Mouse (Mus musculus): Measurements from ENCODE around the gene Comt. TPM values are rescaled to one million over a fixed set of nuclear protein-coding genes. Genes with fewer than 3 reads are reported as not detected.
A peak's percentile ranks its signal among the peaks of the same experiment; 100 is the strongest.

The Comt gene
- polyA plus RNA-seq (2015; fragmentation: Nextera tagmentation; extraction: Ambion mirVana), result 109 and 110 TPM in 2 replicates

- Histone ChIP-seq H3K4me2 (ENCODE audit: low read depth, low read length) (peak within 1 kb of the TSS; percentile 74), H3K9ac (ENCODE audit: low read depth, low read length) (peak within 1 kb of the TSS; percentile 80), H3K4me3 (ENCODE audit: low read length) (peak within 1 kb of the TSS; percentile 61), H3K27me3 (replicated peaks; ENCODE audit: control insufficient read depth, insufficient read depth, low read length) (no peaks in the 10 kb centered on the region), H3K36me3 (ENCODE audit: control insufficient read depth, insufficient read depth, low read length) (no peaks in the 10 kb centered on the region), H3K9me3 (ENCODE audit: control insufficient read depth, low read length) (no peaks in the 10 kb centered on the region), H3K27ac (ENCODE audit: low read length) (peak within 1 kb of the TSS; percentile 34), H3K4me1 (ENCODE audit: control insufficient read depth, insufficient read depth, low read length) (peaks cover 30% of the 10 kb centered on the region; the same call in 1 of the 2 replicates)
- no peak for ATAC-seq
- 52% methylated on average over 5 of the region's 5 CpGs for WGBS
These were observed at the start of gene Comt for GRCm38 (mm10) chr16:18426802-18427280. TSS of gene Comt (minus strand) at chr16:18426852.

- H3K4me3 ChIP-seq (ENCODE audit: low read length), result no peak overlapping the region
- no peak overlapping the region for H3K4me2 ChIP-seq (ENCODE audit: low read depth, low read length)
- H3K9me3 ChIP-seq (ENCODE audit: control insufficient read depth, low read length), result no peaks in the 10 kb centered on the region
- no peak for ATAC-seq
- no peaks in the 10 kb centered on the region for H3K27me3 ChIP-seq (replicated peaks; ENCODE audit: control insufficient read depth, insufficient read depth, low read length)
- H3K36me3 ChIP-seq (ENCODE audit: control insufficient read depth, insufficient read depth, low read length), result peaks cover 5% of the 10 kb centered on the region; the same call in 1 of the 2 replicates
- H3K27ac ChIP-seq (ENCODE audit: low read length), result no peak overlapping the region
- 88% methylated on average over 2 of the region's 2 CpGs for WGBS
- no peaks in the 10 kb centered on the region for H3K4me1 ChIP-seq (ENCODE audit: control insufficient read depth, insufficient read depth, low read length)
- H3K9ac ChIP-seq (ENCODE audit: low read depth, low read length), result no peak overlapping the region
These were observed 47.4 kb upstream of the Comt start for GRCm38 (mm10) chr16:18474021-18474420.

GRCm38 (mm10) chr16:18472976-18473375, 46.3 kb upstream of the Comt start:
- H3K9ac ChIP-seq (ENCODE audit: low read depth, low read length), result no peak overlapping the region
- H3K4me1 ChIP-seq (ENCODE audit: control insufficient read depth, insufficient read depth, low read length), result no peaks in the 10 kb centered on the region
- H3K9me3 ChIP-seq (ENCODE audit: control insufficient read depth, low read length), result no peaks in the 10 kb centered on the region
- H3K27me3 ChIP-seq (replicated peaks; ENCODE audit: control insufficient read depth, insufficient read depth, low read length), result no peaks in the 10 kb centered on the region
- ATAC-seq, result peak; percentile 75
- peaks cover 7% of the 10 kb centered on the region; the same call in 1 of the 2 replicates for H3K36me3 ChIP-seq (ENCODE audit: control insufficient read depth, insufficient read depth, low read length)
- H3K27ac ChIP-seq (ENCODE audit: low read length), result no peak overlapping the region
- 86% methylated on average over 8 of the region's 8 CpGs for WGBS
- H3K4me3 ChIP-seq (ENCODE audit: low read length), result no peak overlapping the region
- no peak overlapping the region for H3K4me2 ChIP-seq (ENCODE audit: low read depth, low read length)

GRCm38 (mm10) chr16:18472416-18472815, 45.8 kb upstream of the Comt start:
- WGBS, result 86% methylated on average over 4 of the region's 4 CpGs
- H3K9ac ChIP-seq (ENCODE audit: low read depth, low read length), result no peak overlapping the region
- H3K4me3 ChIP-seq (ENCODE audit: low read length), result no peak overlapping the region
- H3K27me3 ChIP-seq (replicated peaks; ENCODE audit: control insufficient read depth, insufficient read depth, low read length), result no peaks in the 10 kb centered on the region
- H3K36me3 ChIP-seq (ENCODE audit: control insufficient read depth, insufficient read depth, low read length), result peaks cover 7% of the 10 kb centered on the region; the same call in 1 of the 2 replicates
- no peak overlapping the region for H3K27ac ChIP-seq (ENCODE audit: low read length)
- 0 out of 2 replicates have a peak, but pooled peaks have one; percentile 3 for ATAC-seq
- H3K9me3 ChIP-seq (ENCODE audit: control insufficient read depth, low read length), result no peaks in the 10 kb centered on the region
- no peaks in the 10 kb centered on the region for H3K4me1 ChIP-seq (ENCODE audit: control insufficient read depth, insufficient read depth, low read length)
- H3K4me2 ChIP-seq (ENCODE audit: low read depth, low read length), result no peak overlapping the region

DNA sequence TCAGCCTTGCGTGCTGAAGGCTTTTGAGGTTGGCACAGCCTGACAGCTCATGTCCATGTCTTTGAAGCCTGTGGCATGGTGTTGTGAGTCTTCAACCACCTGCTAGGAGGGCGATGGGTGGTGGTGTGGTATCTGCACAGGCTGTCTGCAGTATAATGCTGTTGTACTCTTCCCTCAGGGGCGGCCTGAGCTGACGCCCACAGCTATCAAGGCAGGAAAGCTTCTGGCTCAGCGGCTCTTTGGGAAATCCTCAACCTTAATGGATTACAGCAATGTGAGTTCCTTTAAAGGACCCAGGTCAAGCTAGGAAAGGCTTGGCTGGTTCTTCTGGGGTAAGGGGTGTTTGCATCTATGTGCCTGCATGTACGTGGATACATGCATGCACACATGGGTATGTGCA, 45.3 kb upstream of the Comt start:
- Histone ChIP-seq H3K9me3 (ENCODE audit: control insufficient read depth, low read length) (no peaks in the 10 kb centered on the region), H3K27me3 (replicated peaks; ENCODE audit: control insufficient read depth, insufficient read depth, low read length) (no peaks in the 10 kb centered on the region), H3K36me3 (ENCODE audit: control insufficient read depth, insufficient read depth, low read length) (peaks cover 7% of the 10 kb centered on the region; the same call in 1 of the 2 replicates), H3K27ac (ENCODE audit: low read length) (no peak overlapping the region), H3K9ac (ENCODE audit: low read depth, low read length) (no peak overlapping the region), H3K4me3 (ENCODE audit: low read length) (no peak overlapping the region), H3K4me2 (ENCODE audit: low read depth, low read length) (no peak overlapping the region), H3K4me1 (ENCODE audit: control insufficient read depth, insufficient read depth, low read length) (no peaks in the 10 kb centered on the region)
- 85% methylated on average over 6 of the region's 6 CpGs for WGBS
- no peak for ATAC-seq

DNA sequence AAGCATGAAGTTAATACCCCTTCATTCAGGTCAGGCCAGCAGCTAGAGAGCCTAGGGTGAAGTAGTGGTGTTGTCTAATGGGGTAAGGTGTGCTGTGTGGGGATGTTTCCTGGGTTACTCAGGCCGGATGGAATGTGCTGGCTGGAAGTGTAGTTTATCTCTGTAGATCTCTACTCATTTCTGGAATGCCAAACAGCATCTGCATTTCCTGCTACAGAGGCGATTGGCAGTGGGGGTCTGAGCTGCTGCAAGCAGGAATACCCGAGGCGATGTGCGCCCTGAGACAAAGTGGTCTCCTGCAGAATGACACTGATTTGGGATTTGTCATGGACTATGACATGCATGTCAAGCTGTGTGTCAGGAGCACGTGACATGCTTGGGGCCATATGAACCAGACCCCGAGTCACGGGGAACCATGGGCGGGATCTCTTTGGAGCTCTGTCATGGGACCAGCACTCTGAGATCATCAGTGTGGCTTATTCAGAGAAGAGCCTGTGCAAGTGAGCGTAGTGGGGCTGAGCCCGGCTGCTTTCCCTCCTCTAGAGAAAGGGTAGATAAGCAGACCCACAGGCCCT, 44.8 kb upstream of the Comt start:
- H3K9me3 ChIP-seq (ENCODE audit: control insufficient read depth, low read length), result no peaks in the 10 kb centered on the region
- no peaks in the 10 kb centered on the region for H3K4me1 ChIP-seq (ENCODE audit: control insufficient read depth, insufficient read depth, low read length)
- no peak overlapping the region for H3K27ac ChIP-seq (ENCODE audit: low read length)
- no peak overlapping the region for H3K4me3 ChIP-seq (ENCODE audit: low read length)
- 63% methylated on average over 11 of the region's 11 CpGs for WGBS
- H3K9ac ChIP-seq (ENCODE audit: low read depth, low read length), result no peak overlapping the region
- ATAC-seq, result no peak
- H3K4me2 ChIP-seq (ENCODE audit: low read depth, low read length), result no peak overlapping the region
- H3K27me3 ChIP-seq (replicated peaks; ENCODE audit: control insufficient read depth, insufficient read depth, low read length), result no peaks in the 10 kb centered on the region
- H3K36me3 ChIP-seq (ENCODE audit: control insufficient read depth, insufficient read depth, low read length), result peaks cover 7% of the 10 kb centered on the region; the same call in 1 of the 2 replicates

DNA sequence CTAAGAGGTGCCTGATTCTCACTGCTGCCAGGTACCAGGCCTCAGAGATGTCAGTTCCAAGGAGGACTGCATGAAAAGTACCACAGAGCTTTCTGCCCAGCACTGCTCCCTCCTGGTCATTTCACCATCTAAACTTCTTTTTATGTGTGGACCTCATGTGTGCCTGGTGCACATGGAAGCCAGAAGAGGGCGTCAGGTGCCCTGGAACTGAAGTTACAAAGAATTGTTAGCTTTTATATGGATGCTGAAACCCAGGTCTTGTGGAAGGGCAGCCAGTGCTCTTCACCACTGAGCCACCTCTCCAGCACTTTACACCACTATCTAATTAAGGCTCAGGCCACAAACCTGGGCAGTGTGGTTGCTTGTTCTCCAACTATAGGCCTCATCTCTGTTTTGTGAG, 44.2 kb upstream of the Comt start:
- H3K27me3 ChIP-seq (replicated peaks; ENCODE audit: control insufficient read depth, insufficient read depth, low read length), result no peaks in the 10 kb centered on the region
- peaks cover 7% of the 10 kb centered on the region; the same call in 1 of the 2 replicates for H3K36me3 ChIP-seq (ENCODE audit: control insufficient read depth, insufficient read depth, low read length)
- no peak overlapping the region for H3K4me3 ChIP-seq (ENCODE audit: low read length)
- no peaks in the 10 kb centered on the region for H3K9me3 ChIP-seq (ENCODE audit: control insufficient read depth, low read length)
- H3K4me2 ChIP-seq (ENCODE audit: low read depth, low read length), result no peak overlapping the region
- 28% methylated on average over 1 of the region's 1 CpGs for WGBS
- no peaks in the 10 kb centered on the region for H3K4me1 ChIP-seq (ENCODE audit: control insufficient read depth, insufficient read depth, low read length)
- H3K9ac ChIP-seq (ENCODE audit: low read depth, low read length), result no peak overlapping the region
- H3K27ac ChIP-seq (ENCODE audit: low read length), result no peak overlapping the region
- no peak for ATAC-seq

DNA sequence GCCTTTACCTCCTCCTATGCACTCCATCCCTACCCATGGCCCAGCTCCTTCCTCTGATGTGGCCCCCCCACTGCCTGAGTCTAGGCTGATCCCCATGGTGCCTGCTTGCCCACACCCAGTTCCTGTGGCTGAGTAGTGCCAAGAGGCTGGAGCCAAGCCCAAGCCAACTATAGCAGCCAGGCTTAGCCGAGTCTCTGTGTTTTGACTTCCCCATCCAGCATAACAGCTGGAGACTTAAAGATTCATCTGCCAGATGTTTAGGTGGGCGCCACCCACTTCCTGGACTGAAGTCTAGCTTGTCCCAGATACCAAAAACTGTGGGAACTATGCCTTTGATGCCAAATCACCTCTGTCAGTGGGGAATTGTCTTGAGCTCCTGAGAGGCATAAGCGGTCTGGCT, 37.6 kb upstream of the Comt start:
- H3K27me3 ChIP-seq (replicated peaks; ENCODE audit: control insufficient read depth, insufficient read depth, low read length), result no peaks in the 10 kb centered on the region
- no peak overlapping the region for H3K9ac ChIP-seq (ENCODE audit: low read depth, low read length)
- H3K4me2 ChIP-seq (ENCODE audit: low read depth, low read length), result no peak overlapping the region
- H3K4me3 ChIP-seq (ENCODE audit: low read length), result no peak overlapping the region
- peaks cover 5% of the 10 kb centered on the region; the same call in 1 of the 2 replicates for H3K36me3 ChIP-seq (ENCODE audit: control insufficient read depth, insufficient read depth, low read length)
- H3K9me3 ChIP-seq (ENCODE audit: control insufficient read depth, low read length), result no peaks in the 10 kb centered on the region
- H3K27ac ChIP-seq (ENCODE audit: low read length), result no peak overlapping the region
- WGBS, result 65% methylated on average over 3 of the region's 3 CpGs
- H3K4me1 ChIP-seq (ENCODE audit: control insufficient read depth, insufficient read depth, low read length), result peaks cover 14% of the 10 kb centered on the region
- ATAC-seq, result no peak

DNA sequence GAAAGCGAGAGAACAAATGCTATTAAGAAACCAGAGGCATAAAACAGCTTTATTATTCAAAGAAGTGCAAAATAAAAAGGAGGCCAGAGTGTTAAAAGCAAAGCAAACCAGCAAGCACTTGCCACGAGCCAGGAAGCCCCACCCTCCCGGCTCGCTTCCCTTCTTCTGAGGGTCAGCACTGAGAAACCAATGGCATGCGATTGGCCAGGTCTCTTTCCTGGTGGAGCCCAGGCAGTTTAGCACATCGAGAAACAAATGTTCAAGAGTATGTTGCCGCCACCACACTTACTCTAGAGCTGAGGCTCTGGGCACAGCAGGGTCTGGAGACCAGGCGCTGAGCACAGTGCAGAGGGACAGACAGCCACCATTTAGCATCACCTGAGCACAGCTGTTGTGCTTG, 35.9 kb upstream of the Comt start:
- H3K4me1 ChIP-seq (ENCODE audit: control insufficient read depth, insufficient read depth, low read length), result peaks cover 20% of the 10 kb centered on the region
- H3K4me2 ChIP-seq (ENCODE audit: low read depth, low read length), result no peak overlapping the region
- no peaks in the 10 kb centered on the region for H3K9me3 ChIP-seq (ENCODE audit: control insufficient read depth, low read length)
- H3K36me3 ChIP-seq (ENCODE audit: control insufficient read depth, insufficient read depth, low read length), result no peaks in the 10 kb centered on the region
- H3K27me3 ChIP-seq (replicated peaks; ENCODE audit: control insufficient read depth, insufficient read depth, low read length), result no peaks in the 10 kb centered on the region
- no peak overlapping the region for H3K4me3 ChIP-seq (ENCODE audit: low read length)
- ATAC-seq, result no peak
- H3K27ac ChIP-seq (ENCODE audit: low read length), result no peak overlapping the region
- WGBS, result 49% methylated on average over 8 of the region's 8 CpGs
- no peak overlapping the region for H3K9ac ChIP-seq (ENCODE audit: low read depth, low read length)

DNA sequence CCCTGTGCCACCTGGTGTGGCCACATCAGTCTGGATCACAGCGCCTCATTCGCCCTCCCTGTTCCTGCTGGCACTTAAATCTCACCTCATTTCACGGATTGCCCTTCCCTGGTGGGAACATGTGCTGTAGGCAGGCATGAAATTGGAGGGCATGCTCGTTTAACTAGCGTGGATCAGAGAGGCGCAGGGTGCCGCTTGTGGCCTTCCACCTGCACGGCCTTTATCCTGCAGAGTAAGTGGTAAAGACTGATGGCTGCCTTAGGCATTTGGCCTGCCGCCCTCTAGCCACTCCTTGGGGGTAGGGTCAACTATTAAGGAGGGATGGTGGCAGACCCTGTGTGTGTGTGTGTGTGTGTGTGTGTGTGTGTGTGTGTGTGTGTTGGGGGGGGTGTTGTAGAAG, 35.4 kb upstream of the Comt start:
- H3K27me3 ChIP-seq (replicated peaks; ENCODE audit: control insufficient read depth, insufficient read depth, low read length), result no peaks in the 10 kb centered on the region
- H3K27ac ChIP-seq (ENCODE audit: low read length), result no peak overlapping the region
- ATAC-seq, result no peak
- no peak overlapping the region for H3K9ac ChIP-seq (ENCODE audit: low read depth, low read length)
- 83% methylated on average over 9 of the region's 9 CpGs for WGBS
- H3K4me3 ChIP-seq (ENCODE audit: low read length), result no peak overlapping the region
- no peaks in the 10 kb centered on the region for H3K36me3 ChIP-seq (ENCODE audit: control insufficient read depth, insufficient read depth, low read length)
- H3K9me3 ChIP-seq (ENCODE audit: control insufficient read depth, low read length), result no peaks in the 10 kb centered on the region
- no peak overlapping the region for H3K4me2 ChIP-seq (ENCODE audit: low read depth, low read length)
- H3K4me1 ChIP-seq (ENCODE audit: control insufficient read depth, insufficient read depth, low read length), result peaks cover 20% of the 10 kb centered on the region

All from intestine, embryonic 16.5 days (tissue).